Comparison of ENCODE assay signal across 8 mouse cellular contexts in genomic region chr16:4913783-4914735, GRCm38 (mm10). TPM values are rescaled to one million over a fixed set of nuclear protein-coding genes. Genes with fewer than 3 reads are reported as not detected.
DNase-seq lines count a peak whose midpoint lies in the region; ATAC-seq and TF ChIP-seq lines count a peak whose summit lies in the region.

No protein-coding gene starts in this region.

- H3K27me3 ChIP-seq in cerebellum, adult 2 months (ENCODE audit: control insufficient read depth, insufficient read depth, low read length) = no peaks in the 10 kb centered on the region
- H3K27me3 ChIP-seq in lung, embryonic 14.5 days (ENCODE audit: insufficient read depth, low read length) = no peaks in the 10 kb centered on the region

- WGBS in cerebellum, adult 2 months = 31% methylated on average over 12 of the region's 12 CpGs
- WGBS in lung, embryonic 14.5 days = 32% methylated on average over 12 of the region's 12 CpGs

- H3K36me3 ChIP-seq in lung, embryonic 14.5 days (ENCODE audit: insufficient read depth) = peaks cover 78% of the 10 kb centered on the region

- H3K9me3 ChIP-seq in lung, embryonic 14.5 days (ENCODE audit: low read depth, low read length) = no peaks in the 10 kb centered on the region

- TF ChIP-seq CTCF in cerebellum, adult 2 months (IDR thresholded peaks at IDR 0.05; ENCODE audit: borderline replicate concordance, insufficient read depth, low read depth, low read length) = peak; percentile 84
- peak; percentile 98 for TF ChIP-seq CTCF in lung, embryonic 14.5 days (IDR thresholded peaks at IDR 0.05; ENCODE audit: low read depth)

- no peak overlapping the region for H3K27ac ChIP-seq in cerebellum, adult 2 months (ENCODE audit: insufficient read depth, low read length)
- H3K27ac ChIP-seq in lung, embryonic 14.5 days (ENCODE audit: low read depth) = peak overlapping the region; percentile 83; the same call in 1 of the 2 replicates

- H3K4me2 ChIP-seq in lung, embryonic 14.5 days = peak overlapping the region; percentile 38

- H3K9ac ChIP-seq in lung, embryonic 14.5 days = 0 out of 2 replicates have a peak overlapping the region, but pooled peaks have one; percentile 29

- H3K4me1 ChIP-seq in cerebellum, adult 2 months (ENCODE audit: control insufficient read depth, insufficient read depth, low read length) = peaks cover 3% of the 10 kb centered on the region
- no peaks in the 10 kb centered on the region; the same call in 1 of the 2 replicates for H3K4me1 ChIP-seq in lung, embryonic 14.5 days (ENCODE audit: insufficient read depth)

- ATAC-seq in hematopoietic stem cell, adult 5-6 weeks (replicated peaks in 1 of 2; ENCODE audit: insufficient read depth in 1 of 2, low FRiP score in 2 of 2, low TSS enrichment in 1 of 2, low read depth in 1 of 2, poor library complexity in 2 of 2, severe bottlenecking in 2 of 2) = peak; percentile 61 to 65
- peak; percentile 81 for ATAC-seq in lung, embryonic 14.5 days (ENCODE audit: insufficient read depth)
- ATAC-seq in neutrophil, adult 5-6 weeks (ENCODE audit: extremely low read depth, insufficient number of reproducible peaks, low FRiP score, poor library complexity, severe bottlenecking) = peak; percentile 62

- no peak for TF ChIP-seq POLR2A in cerebellum, adult 2 months (IDR thresholded peaks at IDR 0.05; ENCODE audit: borderline replicate concordance, insufficient read depth, low read length)

- no peak overlapping the region for H3K4me3 ChIP-seq in cerebellum, adult 2 months (replicated peaks; ENCODE audit: insufficient read depth, low read depth, low read length)
- no peak overlapping the region for H3K4me3 ChIP-seq in lung, embryonic 14.5 days (ENCODE audit: low read depth, low read length)

- DNase-seq in MEL-GATA-1-ER (ENCODE audit: extremely low read depth, low read depth) = peak; percentile 20
- peak; percentile 77 to 85 for DNase-seq in cerebellum, adult 2 months
- peak; percentile 85 for DNase-seq in forelimb bud, embryonic 11.5 days (ENCODE audit: low read depth, low spot score)
- peak; percentile 82 to 90 for DNase-seq in layer of hippocampus, adult 8-10 months (ENCODE audit: low spot score in 2 of 2)
- DNase-seq in lung, embryonic 14.5 days = peak; percentile 94
- peak; percentile 47 for DNase-seq in testis, postnatal 14 days (ENCODE audit: low spot score)

RNA-seq across cellular contexts. Expression of gene Nudt16l1, which starts 24.5 kb away (rescaled TPM):
- 102 and 104 TPM in 2 replicates for polyA plus RNA-seq in cerebellum, adult 2 months (2012; rRNA removed)
- total RNA-seq in hematopoietic stem cell, adult 5-6 weeks (2017) = 12.8 and 22.6 TPM in 2 replicates
- total RNA-seq in layer of hippocampus, adult 8-10 months (2022) = 10 to 100 TPM; 75.3 to 81.3 (median 78.2) TPM
- polyA plus RNA-seq in lung, embryonic 14.5 days (2014; fragmentation: Nextera tagmentation; extraction: Ambion mirVana) = 145 and 154 TPM in 2 replicates
- total RNA-seq in neutrophil, adult 5-6 weeks (2017) = 9.9 and 17.4 TPM in 2 replicates

RNA-seq across cellular contexts. Expression of gene Mgrn1, which starts 28.0 kb away (rescaled TPM):
- 243 and 248 TPM in 2 replicates for polyA plus RNA-seq in cerebellum, adult 2 months (2012; rRNA removed)
- 16.5 and 26.0 TPM in 2 replicates for total RNA-seq in hematopoietic stem cell, adult 5-6 weeks (2017)
- 100 to 1,000 TPM; 204 to 222 (median 214) TPM for total RNA-seq in layer of hippocampus, adult 8-10 months (2022)
- polyA plus RNA-seq in lung, embryonic 14.5 days (2014; fragmentation: Nextera tagmentation; extraction: Ambion mirVana) = 88.0 and 88.8 TPM in 2 replicates
- total RNA-seq in neutrophil, adult 5-6 weeks (2017) = 78.8 and 85.0 TPM in 2 replicates

RNA-seq across cellular contexts. Expression of gene Ubald1, which starts 33.9 kb away (rescaled TPM):
- 57.9 and 63.5 TPM in 2 replicates for polyA plus RNA-seq in cerebellum, adult 2 months (2012; rRNA removed)
- 24.3 and 40.4 TPM in 2 replicates for total RNA-seq in hematopoietic stem cell, adult 5-6 weeks (2017)
- 10 to 100 TPM; 76.3 to 89.8 (median 82.7) TPM for total RNA-seq in layer of hippocampus, adult 8-10 months (2022)
- polyA plus RNA-seq in lung, embryonic 14.5 days (2014; fragmentation: Nextera tagmentation; extraction: Ambion mirVana) = 38.7 and 39.3 TPM in 2 replicates
- total RNA-seq in neutrophil, adult 5-6 weeks (2017) = 33.1 and 36.3 TPM in 2 replicates

RNA-seq across cellular contexts. Expression of gene Anks3, which starts 49.9 kb away (rescaled TPM):
- 104 and 112 TPM in 2 replicates for polyA plus RNA-seq in cerebellum, adult 2 months (2012; rRNA removed)
- 26.9 and 30.8 TPM in 2 replicates for total RNA-seq in hematopoietic stem cell, adult 5-6 weeks (2017)
- 10 to 100 TPM; 67.3 to 90.8 (median 81.5) TPM for total RNA-seq in layer of hippocampus, adult 8-10 months (2022)
- 49.3 and 53.1 TPM in 2 replicates for polyA plus RNA-seq in lung, embryonic 14.5 days (2014; fragmentation: Nextera tagmentation; extraction: Ambion mirVana)
- 81.5 and 84.8 TPM in 2 replicates for total RNA-seq in neutrophil, adult 5-6 weeks (2017)

Comparison
In these comparisons a context has a peak if more than half of its experiments do, and no peak if none do; other contexts are left out.
1. DNase-seq: peak in every context shown above with its lines; median percentile 94 in lung, embryonic 14.5 days; 86 in layer of hippocampus, adult 8-10 months; 85 in forelimb bud, embryonic 11.5 days; 81 in cerebellum, adult 2 months; 47 in testis, postnatal 14 days; 20 in MEL-GATA-1-ER.